Mouse (Mus musculus) CH12.LX (cell line): ENCODE data around the gene Dnajc5. TPM values are rescaled to one million over a fixed set of nuclear protein-coding genes. Genes with fewer than 3 reads are reported as not detected.

Source experiments
- DNase-seq: peaks from one replicate; pipeline ENCODE4 v3.0.0-alpha.2; 2013; ENCODE audit errors: extremely low read depth
- H3K27ac ChIP-seq: 2 replicates; pipeline ENCODE4 v1.5.1; 2012; ENCODE audit warnings: low read depth, mild to moderate bottlenecking, control low read depth, moderate library complexity; ENCODE audit not compliant: insufficient read depth
- H3K27me3 ChIP-seq: replicated peaks from 2 replicates; pipeline ENCODE3; 2012; ENCODE audit warnings: inconsistent platforms
- H3K36me3 ChIP-seq, 2 experiments: replicated peaks in 1 of 2; 2 replicates each; pipeline versions ENCODE3 to v1.6.1; 2012; ENCODE audit warnings: inconsistent platforms in 1 of 2, low read length in 1 of 2, mild to moderate bottlenecking in 1 of 2, mixed read lengths in 1 of 2, moderate library complexity in 1 of 2; ENCODE audit not compliant: control insufficient read depth in 1 of 2, insufficient read depth in 1 of 2
- H3K4me1 ChIP-seq, 2 experiments: 2 replicates each; pipeline ENCODE4 v1.6.1; 2012; ENCODE audit warnings: inconsistent platforms in 1 of 2, moderate library complexity in 1 of 2; ENCODE audit not compliant: insufficient read depth in 2 of 2, control insufficient read depth in 1 of 2
- H3K4me2 ChIP-seq: 2 replicates; pipeline ENCODE4 v1.6.1; 2012; ENCODE audit warnings: low read depth, mild to moderate bottlenecking, control low read depth; ENCODE audit not compliant: poor library complexity, insufficient read depth, severe bottlenecking
- H3K4me3 ChIP-seq, 3 experiments: fragments of 150-350 bp in 1 of 3; sonication (generic) in 1 of 3; replicated peaks in 1 of 3; 2 replicates each; pipeline versions ENCODE3 to v1.5.1; 2011 to 2012; ENCODE audit warnings: low read depth in 2 of 3, low read length in 2 of 3, mild to moderate bottlenecking in 2 of 3, moderate library complexity in 2 of 3, control low read depth in 1 of 3, improper control_type of control experiment in 1 of 3, inconsistent platforms in 1 of 3, mixed read lengths in 1 of 3; ENCODE audit not compliant: poor library complexity in 1 of 3
- H3K79me2 ChIP-seq: replicated peaks from 2 replicates; pipeline ENCODE4 v1.6.1; 2012; ENCODE audit warnings: mild to moderate bottlenecking, moderate library complexity; ENCODE audit not compliant: control insufficient read depth, poor library complexity, insufficient read depth, severe bottlenecking; ENCODE audit errors: extremely low read depth
- H3K9ac ChIP-seq: 2 replicates; pipeline ENCODE4 v1.6.1; 2012; ENCODE audit warnings: low read depth, mild to moderate bottlenecking, control low read depth, moderate library complexity; ENCODE audit not compliant: insufficient read depth
- H3K9me3 ChIP-seq: replicated peaks from 2 replicates; pipeline ENCODE3; 2012; ENCODE audit warnings: low read length, inconsistent platforms, mixed read lengths
- CHD2 ChIP-seq: IDR thresholded peaks from 2 replicates; pipeline ENCODE4 v1.6.1; 2011; ENCODE audit warnings: low read length, improper control_type of control experiment
- CTCF ChIP-seq, 2 experiments: IDR thresholded peaks in 1 of 2; conservative IDR thresholded peaks in 1 of 2; 2 replicates each; pipeline ENCODE4 v1.5.1; 2011 to 2012; ENCODE audit warnings: low read depth in 2 of 2, low read length in 2 of 2, improper control_type of control experiment in 1 of 2, inconsistent platforms in 1 of 2, mild to moderate bottlenecking in 1 of 2, moderate library complexity in 1 of 2
- ELF1 ChIP-seq: IDR thresholded peaks from 2 replicates; pipeline ENCODE4 v1.6.1; 2014; ENCODE audit warnings: low read depth, mild to moderate bottlenecking, inconsistent platforms, low read length, improper control_type of control experiment
- GABPA ChIP-seq: IDR thresholded peaks from 2 replicates; pipeline ENCODE4 v1.6.1; 2012; ENCODE audit warnings: low read depth, low read length, improper control_type of control experiment, inconsistent platforms; ENCODE audit not compliant: insufficient replicate concordance
- JUND ChIP-seq: conservative IDR thresholded peaks from 2 replicates; pipeline ENCODE4 v1.6.1; 2011; ENCODE audit warnings: low read depth, low read length, improper control_type of control experiment
- NELFE ChIP-seq: IDR thresholded peaks from 2 replicates; pipeline ENCODE4 v1.6.1; 2011; ENCODE audit warnings: low read depth, low read length, improper control_type of control experiment
- POLR2A ChIP-seq: IDR thresholded peaks from 2 replicates; pipeline ENCODE4 v1.6.1; 2011; ENCODE audit warnings: low read depth, mild to moderate bottlenecking, improper control_type of control experiment, low read length
- RAD21 ChIP-seq: IDR thresholded peaks from 2 replicates; pipeline ENCODE4 v1.6.1; 2011; ENCODE audit warnings: low read depth, mild to moderate bottlenecking, low read length, improper control_type of control experiment, moderate library complexity
- SMC3 ChIP-seq: IDR thresholded peaks from 2 replicates; pipeline ENCODE4 v1.6.1; 2011; ENCODE audit warnings: low read depth, low read length, improper control_type of control experiment
- UBTF ChIP-seq: IDR thresholded peaks from 2 replicates; pipeline ENCODE4 v1.6.1; 2012; ENCODE audit warnings: low read depth, mild to moderate bottlenecking, inconsistent platforms, low read length, improper control_type of control experiment, moderate library complexity
- ZC3H11A ChIP-seq: IDR thresholded peaks from 2 replicates; pipeline ENCODE4 v1.6.1; 2012; ENCODE audit warnings: low read depth, mild to moderate bottlenecking, inconsistent platforms, low read length, improper control_type of control experiment
- dilution Hi-C: fragments of 300-500 bp; cut with MboI; formaldehyde crosslinking; loops from 2 replicates; pipeline ENCODE4 v1.14.3; 2020; ENCODE audit warnings: low sequenced_read_pairs; ENCODE audit not compliant: extremely low pct_unique_long_range_greater_than_20kb, extremely low pct_ligation_motif_present
- in situ Hi-C: fragments of 300-500 bp; cut with MboI; formaldehyde crosslinking; loops from 3 replicates; pipeline ENCODE4 v1.14.3; 2019; ENCODE audit warnings: low sequenced_read_pairs, low pct_ligation_motif_present, low pct_unique_long_range_greater_than_20kb, mixed read lengths
- polyA plus RNA-seq: library from polyadenylated mRNA; unstranded; fragments of >175 nt; gene quantifications from 2 replicates; pipeline ENCODE4 v1.2.1, GENCODE M21; 2012; ENCODE audit warnings: low read depth; ENCODE audit not compliant: insufficient read length
- total RNA-seq, 2 experiments: library from RNA; depleted of rRNA; stranded (reverse); fragments of 300-350 nt in 1 of 2; fragments of >200 nt in 1 of 2; gene quantifications; 2 replicates each; pipeline ENCODE4 v1.2.3; 2012 to 2014

Gene Dnajc5
- total and polyA plus RNA-seq, 3 experiments = 51.1 to 54.6 (median 54.5) TPM

DNA sequence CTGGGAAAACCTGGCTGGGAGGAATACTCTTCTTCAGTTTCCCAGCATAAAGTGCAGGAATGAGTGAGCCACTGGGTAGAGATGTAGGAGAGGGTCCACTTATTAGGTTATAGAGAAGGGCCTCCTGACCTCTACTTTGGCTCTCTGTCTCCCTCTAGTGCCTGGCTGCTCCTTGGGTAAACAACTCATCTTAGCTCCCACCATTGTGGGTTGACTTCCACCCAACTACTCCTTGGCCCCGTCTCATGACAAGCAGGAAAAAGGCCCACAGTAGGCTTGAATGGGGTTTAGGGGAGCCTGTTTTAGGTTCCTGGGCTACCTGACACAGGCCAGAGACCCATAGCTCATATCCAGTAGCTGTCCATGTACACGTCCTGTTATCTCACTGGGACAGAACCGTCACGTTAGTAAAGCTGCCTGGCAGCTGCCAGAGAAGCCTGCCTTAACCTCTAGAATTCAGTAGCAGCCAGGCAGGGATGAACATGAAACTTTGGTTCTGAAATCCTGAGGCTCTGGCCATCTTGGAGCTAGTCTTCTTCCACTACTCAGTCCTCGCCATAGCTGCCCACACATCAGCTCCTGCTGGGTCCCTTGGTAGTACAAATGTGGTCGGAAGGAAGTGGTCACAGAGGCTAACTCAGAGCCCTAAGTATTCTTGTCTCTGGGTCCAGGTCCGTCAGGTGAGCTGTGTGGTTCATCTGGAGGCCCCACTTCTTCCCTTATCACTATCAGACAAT is 48.2 kb downstream of the Dnajc5 start:
- H3K27ac ChIP-seq = no peak overlapping the region
- no peak overlapping the region for H3K9ac ChIP-seq
- H3K27me3 ChIP-seq = no peaks in the 10 kb centered on the region
- H3K79me2 ChIP-seq = no peaks in the 10 kb centered on the region
- no peak overlapping the region for H3K4me2 ChIP-seq
- no peak overlapping the region for H3K4me3 ChIP-seq
- TF ChIP-seq ELF1 (0 out of 2 replicates have a peak, but pooled peaks have one; percentile 12), POLR2A (no peak), ZC3H11A (peak; percentile 27; the same call in 1 of the 2 replicates), CTCF (conservative IDR thresholded peaks at IDR 0.05 in 1 of 2, IDR thresholded peaks at IDR 0.05 in 1 of 2; ENCODE audit: low read depth in 2 of 2, low read length in 2 of 2) (peak; percentile 66 to 88), RAD21 (peak; percentile 76), JUND (no peak), SMC3 (peak; percentile 79), NELFE (0 out of 2 replicates have a peak, but pooled peaks have one; percentile 29)
- peaks cover 35 to 63% of the 10 kb centered on the region in 2 experiments for H3K36me3 ChIP-seq
- in situ Hi-C loops (no loop called here), dilution Hi-C loops (no loop called here)
- no peaks in the 10 kb centered on the region for H3K9me3 ChIP-seq
- DNase-seq = peak; percentile 54
- H3K4me1 ChIP-seq = peaks cover 0 to 7% of the 10 kb centered on the region in 2 experiments; a peak in 2 of 4 replicates

DNA sequence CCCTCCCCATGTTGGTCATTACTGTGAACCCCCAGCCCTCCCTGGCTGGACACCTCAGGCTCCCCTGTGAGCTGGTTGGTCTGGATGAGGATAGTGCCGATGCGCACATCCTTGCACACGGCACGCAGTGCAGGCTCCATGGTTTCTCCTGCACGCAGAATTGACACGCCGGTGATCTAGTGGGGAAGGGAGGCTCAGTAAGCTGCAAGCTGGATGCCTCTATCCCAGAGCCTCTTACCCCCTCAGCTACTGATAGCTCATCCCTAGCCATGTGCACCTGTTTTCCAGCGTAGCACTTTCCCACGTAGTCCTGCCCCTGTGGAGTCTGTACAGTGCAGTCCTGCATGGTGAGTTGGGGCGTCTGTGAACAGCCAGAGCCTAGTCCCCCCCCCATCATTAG is 49.6 kb downstream of the Dnajc5 start:
- dilution Hi-C loops (no loop called here), in situ Hi-C loops (no loop called here)
- Histone ChIP-seq H3K79me2 (no peaks in the 10 kb centered on the region), H3K4me1 (peaks cover 0 to 7% of the 10 kb centered on the region in 2 experiments; a peak in 2 of 4 replicates), H3K4me2 (no peak overlapping the region), H3K27ac (no peak overlapping the region), H3K4me3 (no peak overlapping the region), H3K9me3 (no peaks in the 10 kb centered on the region), H3K36me3 (peaks cover 46 to 77% of the 10 kb centered on the region in 2 experiments), H3K9ac (no peak overlapping the region), H3K27me3 (no peaks in the 10 kb centered on the region)
- no peak for DNase-seq
- TF ChIP-seq UBTF = no peak

DNA sequence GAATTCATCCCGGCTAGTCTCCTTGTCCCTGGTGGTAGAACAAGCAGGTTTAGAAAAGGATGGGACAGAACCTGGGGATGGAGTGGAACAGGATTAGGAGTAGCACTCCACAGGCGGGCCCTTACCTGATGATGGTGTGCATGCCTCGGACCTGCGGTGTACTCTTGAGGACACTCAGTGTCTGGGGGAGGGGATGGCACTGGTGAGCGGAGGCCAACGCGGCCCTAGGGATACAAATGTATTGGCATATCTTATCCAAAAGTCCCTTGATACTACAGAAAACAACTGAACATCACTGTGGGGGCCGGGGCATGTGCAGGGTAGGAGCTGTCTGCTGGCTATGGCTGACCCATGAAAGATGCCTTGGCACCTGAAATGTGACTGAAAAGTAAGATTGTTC is 50.1 kb downstream of the Dnajc5 start:
- Histone ChIP-seq H3K4me1 (peaks cover 0 to 7% of the 10 kb centered on the region in 2 experiments; a peak in 2 of 4 replicates), H3K27ac (no peak overlapping the region), H3K9me3 (no peaks in the 10 kb centered on the region), H3K79me2 (no peaks in the 10 kb centered on the region), H3K36me3 (peaks cover 46 to 81% of the 10 kb centered on the region in 2 experiments), H3K4me2 (no peak overlapping the region), H3K9ac (no peak overlapping the region), H3K27me3 (no peaks in the 10 kb centered on the region), H3K4me3 (no peak overlapping the region)
- in situ Hi-C loops = no loop called here
- dilution Hi-C loops = no loop called here
- no peak for DNase-seq
- TF ChIP-seq GABPA = no peak
- no peak for TF ChIP-seq CHD2
